Mouse (Mus musculus): ENCODE results near the gene Nfu1.

Nfu1 gene

GRCm38 (mm10) chr6:87075092-87075685 is 66.2 kb downstream of the Nfu1 start:
- DNase-seq: peak; percentile 58
